Mouse (Mus musculus): ENCODE data around the gene Nova2. TPM values are rescaled to one million over a fixed set of nuclear protein-coding genes. Genes with fewer than 3 reads are reported as not detected.
A peak's percentile ranks its signal among the peaks of the same experiment; 100 is the strongest.

Gene Nova2
- polyA plus RNA-seq, 1 experiment from 2014 or later, result 17.3 TPM

DNA sequence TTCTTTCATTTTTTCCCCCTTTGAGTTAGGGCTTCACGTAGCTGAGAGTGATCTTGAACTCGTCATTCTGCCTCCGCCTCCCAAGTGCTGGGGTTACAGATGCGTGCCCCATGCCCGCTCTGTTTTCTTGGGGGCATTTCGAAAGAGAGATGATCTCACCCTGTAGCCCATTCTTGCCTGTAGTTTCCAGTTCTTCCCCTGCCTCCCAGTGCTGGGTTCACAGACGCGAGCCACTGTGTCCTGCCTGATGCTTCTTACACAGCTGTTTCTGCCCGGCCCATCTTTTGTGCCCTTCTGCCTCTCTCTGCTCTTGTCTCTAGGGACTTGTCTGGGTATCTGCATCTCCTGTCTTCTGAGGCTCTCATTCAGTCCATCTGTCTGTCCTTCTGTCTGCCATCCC is 17.1 kb downstream of the Nova2 start:
- Histone ChIP-seq H3K4me3 (replicated peaks; ENCODE audit: low read length) (no peak overlapping the region), H3K9me3 (ENCODE audit: control insufficient read depth, low read length) (no peaks in the 10 kb centered on the region), H3K4me2 (ENCODE audit: low read length) (no peak overlapping the region), H3K27me3 (replicated peaks; ENCODE audit: control insufficient read depth, insufficient read depth, low read length) (no peaks in the 10 kb centered on the region), H3K27ac (ENCODE audit: low read length) (peak overlapping the region; percentile 78), H3K4me1 (replicated peaks; ENCODE audit: control insufficient read depth, insufficient read depth, low read length) (peaks cover 21% of the 10 kb centered on the region), H3K36me3 (ENCODE audit: control insufficient read depth, insufficient read depth) (peaks cover 15% of the 10 kb centered on the region), H3K9ac (replicated peaks; ENCODE audit: low read depth, low read length) (no peak overlapping the region)
- WGBS, result 31% methylated on average over 9 of the region's 9 CpGs
- peak; percentile 10; the same call in 1 of the 2 replicates for ATAC-seq

DNA sequence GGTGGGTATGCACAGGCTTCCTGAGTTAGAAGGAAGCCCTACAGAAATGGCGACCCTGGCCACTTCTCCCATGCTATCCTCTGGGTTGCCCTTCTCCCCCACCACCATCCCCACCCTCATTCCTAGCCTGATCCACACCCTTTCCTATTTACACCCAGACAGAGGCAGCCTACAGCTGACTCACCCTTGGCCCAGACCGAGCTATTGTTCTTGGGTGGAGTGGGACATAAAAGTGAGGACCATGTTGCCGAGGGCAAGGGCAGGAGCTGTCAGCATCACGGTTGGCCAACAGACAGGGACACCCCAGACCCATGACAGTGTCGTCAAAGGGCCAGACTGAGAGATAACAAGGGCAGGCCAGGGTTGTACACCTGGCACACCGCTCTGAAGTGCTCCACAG is 22.5 kb downstream of the Nova2 start:
- Histone ChIP-seq H3K9ac (replicated peaks; ENCODE audit: low read depth, low read length) (no peak overlapping the region), H3K27ac (ENCODE audit: low read length) (peak overlapping the region; percentile 73), H3K36me3 (ENCODE audit: control insufficient read depth, insufficient read depth) (peaks cover 22% of the 10 kb centered on the region), H3K4me3 (replicated peaks; ENCODE audit: low read length) (no peak overlapping the region), H3K4me2 (ENCODE audit: low read length) (no peak overlapping the region), H3K4me1 (replicated peaks; ENCODE audit: control insufficient read depth, insufficient read depth, low read length) (peaks cover 40% of the 10 kb centered on the region), H3K9me3 (ENCODE audit: control insufficient read depth, low read length) (no peaks in the 10 kb centered on the region), H3K27me3 (replicated peaks; ENCODE audit: control insufficient read depth, insufficient read depth, low read length) (no peaks in the 10 kb centered on the region)
- no peak for ATAC-seq
- 56% methylated on average over 6 of the region's 6 CpGs for WGBS

GRCm38 (mm10) chr7:18949781-18950522 is 24.3 kb downstream of the Nova2 start:
- peaks cover 37% of the 10 kb centered on the region for H3K4me1 ChIP-seq (replicated peaks; ENCODE audit: control insufficient read depth, insufficient read depth, low read length)
- peak overlapping the region; percentile 84 for H3K27ac ChIP-seq (ENCODE audit: low read length)
- H3K27me3 ChIP-seq (replicated peaks; ENCODE audit: control insufficient read depth, insufficient read depth, low read length), result no peaks in the 10 kb centered on the region
- no peak overlapping the region for H3K4me3 ChIP-seq (replicated peaks; ENCODE audit: low read length)
- peak overlapping the region; percentile 43 for H3K4me2 ChIP-seq (ENCODE audit: low read length)
- peak; percentile 87 for ATAC-seq
- peaks cover 21% of the 10 kb centered on the region for H3K36me3 ChIP-seq (ENCODE audit: control insufficient read depth, insufficient read depth)
- WGBS, result 9% methylated on average over 12 of the region's 12 CpGs
- H3K9ac ChIP-seq (replicated peaks; ENCODE audit: low read depth, low read length), result peak overlapping the region; percentile 22; the same call in 1 of the 2 replicates
- no peaks in the 10 kb centered on the region for H3K9me3 ChIP-seq (ENCODE audit: control insufficient read depth, low read length)

GRCm38 (mm10) chr7:18950523-18951315 is 25.0 kb downstream of the Nova2 start:
- peaks cover 37% of the 10 kb centered on the region for H3K4me1 ChIP-seq (replicated peaks; ENCODE audit: control insufficient read depth, insufficient read depth, low read length)
- H3K36me3 ChIP-seq (ENCODE audit: control insufficient read depth, insufficient read depth), result peaks cover 20% of the 10 kb centered on the region
- H3K9me3 ChIP-seq (ENCODE audit: control insufficient read depth, low read length), result no peaks in the 10 kb centered on the region
- H3K9ac ChIP-seq (replicated peaks; ENCODE audit: low read depth, low read length), result no peak overlapping the region
- peak overlapping the region; percentile 43 for H3K4me2 ChIP-seq (ENCODE audit: low read length)
- WGBS, result 14% methylated on average over 18 of the region's 18 CpGs
- H3K27ac ChIP-seq (ENCODE audit: low read length), result peak overlapping the region; percentile 84
- H3K4me3 ChIP-seq (replicated peaks; ENCODE audit: low read length), result peak overlapping the region; percentile 6
- peak; percentile 40; the same call in 1 of the 2 replicates for ATAC-seq
- H3K27me3 ChIP-seq (replicated peaks; ENCODE audit: control insufficient read depth, insufficient read depth, low read length), result no peaks in the 10 kb centered on the region

DNA sequence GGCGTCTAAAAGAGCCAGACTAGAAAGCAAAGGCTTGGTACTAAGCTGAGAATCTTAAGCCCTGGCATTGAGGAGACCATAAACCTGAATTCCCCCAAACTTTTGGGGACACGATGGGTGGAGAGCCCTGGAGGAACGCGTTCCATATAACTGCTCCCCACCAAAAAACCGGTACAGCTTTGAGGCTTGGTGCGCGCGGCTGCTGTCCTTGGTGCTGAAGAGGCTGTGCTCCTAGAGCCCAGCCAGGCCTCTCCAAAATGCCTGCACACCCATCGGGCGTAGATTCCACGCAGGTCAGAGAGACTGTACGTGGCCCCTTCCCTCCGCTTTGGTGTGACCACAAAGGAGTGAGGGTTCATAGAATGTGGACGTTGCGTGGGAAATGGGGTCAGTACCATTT is 25.7 kb downstream of the Nova2 start:
- H3K9me3 ChIP-seq (ENCODE audit: control insufficient read depth, low read length), result no peaks in the 10 kb centered on the region
- H3K27me3 ChIP-seq (replicated peaks; ENCODE audit: control insufficient read depth, insufficient read depth, low read length), result no peaks in the 10 kb centered on the region
- H3K4me2 ChIP-seq (ENCODE audit: low read length), result peak overlapping the region; percentile 43
- peaks cover 20% of the 10 kb centered on the region for H3K36me3 ChIP-seq (ENCODE audit: control insufficient read depth, insufficient read depth)
- 19% methylated on average over 15 of the region's 15 CpGs for WGBS
- H3K9ac ChIP-seq (replicated peaks; ENCODE audit: low read depth, low read length), result no peak overlapping the region
- H3K4me1 ChIP-seq (replicated peaks; ENCODE audit: control insufficient read depth, insufficient read depth, low read length), result peaks cover 37% of the 10 kb centered on the region
- no peak for ATAC-seq
- H3K27ac ChIP-seq (ENCODE audit: low read length), result peak overlapping the region; percentile 84
- no peak overlapping the region for H3K4me3 ChIP-seq (replicated peaks; ENCODE audit: low read length)

DNA sequence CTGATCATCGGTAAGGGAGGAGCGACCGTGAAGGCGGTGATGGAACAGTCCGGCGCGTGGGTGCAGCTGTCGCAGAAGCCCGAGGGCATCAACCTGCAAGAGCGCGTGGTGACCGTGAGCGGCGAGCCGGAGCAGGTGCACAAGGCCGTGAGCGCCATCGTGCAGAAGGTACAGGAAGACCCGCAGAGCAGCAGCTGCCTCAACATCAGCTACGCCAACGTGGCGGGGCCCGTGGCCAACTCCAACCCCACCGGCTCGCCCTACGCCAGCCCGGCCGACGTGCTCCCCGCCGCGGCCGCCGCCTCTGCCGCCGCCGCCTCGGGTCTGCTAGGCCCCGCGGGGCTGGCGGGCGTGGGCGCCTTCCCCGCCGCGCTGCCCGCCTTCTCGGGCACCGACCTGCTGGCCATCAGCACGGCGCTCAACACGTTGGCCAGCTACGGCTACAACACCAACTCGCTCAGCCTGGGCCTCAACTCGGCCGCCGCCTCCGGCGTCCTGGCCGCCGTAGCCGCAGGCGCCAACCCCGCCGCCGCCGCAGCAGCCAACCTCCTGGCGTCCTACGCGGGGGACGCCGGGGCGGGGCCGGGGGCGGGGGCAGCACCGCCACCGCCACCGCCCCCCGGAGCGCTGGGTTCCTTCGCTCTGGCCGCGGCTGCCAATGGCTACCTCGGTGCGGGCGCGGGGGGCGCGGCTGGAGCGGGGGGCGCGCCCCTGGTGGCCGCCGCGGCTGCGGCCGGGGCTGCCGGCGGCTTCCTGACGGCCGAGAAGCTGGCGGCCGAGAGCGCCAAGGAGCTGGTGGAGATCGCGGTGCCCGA is 32.1 kb downstream of the Nova2 start:
- H3K9me3 ChIP-seq (ENCODE audit: control insufficient read depth, low read length), result no peaks in the 10 kb centered on the region
- H3K4me1 ChIP-seq (replicated peaks; ENCODE audit: control insufficient read depth, insufficient read depth, low read length), result peaks cover 29% of the 10 kb centered on the region
- WGBS, result under 1% methylated on average over 82 of the region's 107 CpGs
- ATAC-seq, result peak; percentile 29
- 0 out of 2 replicates have a peak, but pooled peaks cover 4% of the 10 kb centered on the region for H3K36me3 ChIP-seq (ENCODE audit: control insufficient read depth, insufficient read depth)
- H3K27ac ChIP-seq (ENCODE audit: low read length), result peak overlapping the region; percentile 20; the same call in 1 of the 2 replicates
- peak overlapping the region; percentile 56 for H3K9ac ChIP-seq (replicated peaks; ENCODE audit: low read depth, low read length)
- H3K4me2 ChIP-seq (ENCODE audit: low read length), result peak overlapping the region; percentile 66
- no peaks in the 10 kb centered on the region for H3K27me3 ChIP-seq (replicated peaks; ENCODE audit: control insufficient read depth, insufficient read depth, low read length)
- H3K4me3 ChIP-seq (replicated peaks; ENCODE audit: low read length), result peak overlapping the region; percentile 42

GRCm38 (mm10) chr7:18958384-18958766 is 32.7 kb downstream of the Nova2 start:
- Histone ChIP-seq H3K4me1 (replicated peaks; ENCODE audit: control insufficient read depth, insufficient read depth, low read length) (peaks cover 35% of the 10 kb centered on the region), H3K36me3 (ENCODE audit: control insufficient read depth, insufficient read depth) (0 out of 2 replicates have a peak, but pooled peaks cover 3% of the 10 kb centered on the region), H3K27ac (ENCODE audit: low read length) (no peak overlapping the region), H3K4me2 (ENCODE audit: low read length) (peak overlapping the region; percentile 66), H3K9ac (replicated peaks; ENCODE audit: low read depth, low read length) (peak overlapping the region; percentile 56), H3K4me3 (replicated peaks; ENCODE audit: low read length) (peak overlapping the region; percentile 42), H3K27me3 (replicated peaks; ENCODE audit: control insufficient read depth, insufficient read depth, low read length) (no peaks in the 10 kb centered on the region), H3K9me3 (ENCODE audit: control insufficient read depth, low read length) (no peaks in the 10 kb centered on the region)
- WGBS, result 6% methylated on average over 21 of the region's 21 CpGs
- peak; percentile 5; the same call in 1 of the 2 replicates for ATAC-seq

- ATAC-seq, result no peak
- H3K9me3 ChIP-seq (ENCODE audit: control insufficient read depth, low read length), result no peaks in the 10 kb centered on the region
- no peak overlapping the region for H3K27ac ChIP-seq (ENCODE audit: low read length)
- H3K4me1 ChIP-seq (replicated peaks; ENCODE audit: control insufficient read depth, insufficient read depth, low read length), result peaks cover 36% of the 10 kb centered on the region
- no peaks in the 10 kb centered on the region for H3K36me3 ChIP-seq (ENCODE audit: control insufficient read depth, insufficient read depth)
- H3K9ac ChIP-seq (replicated peaks; ENCODE audit: low read depth, low read length), result no peak overlapping the region
- 63% methylated on average over 8 of the region's 8 CpGs for WGBS
- H3K27me3 ChIP-seq (replicated peaks; ENCODE audit: control insufficient read depth, insufficient read depth, low read length), result no peaks in the 10 kb centered on the region
- no peak overlapping the region for H3K4me3 ChIP-seq (replicated peaks; ENCODE audit: low read length)
- no peak overlapping the region for H3K4me2 ChIP-seq (ENCODE audit: low read length)
Observed at GRCm38 (mm10) chr7:18959446-18959845, 33.8 kb downstream of the Nova2 start.
